Mouse (Mus musculus): ENCODE data around the gene Retreg1.

DNA sequence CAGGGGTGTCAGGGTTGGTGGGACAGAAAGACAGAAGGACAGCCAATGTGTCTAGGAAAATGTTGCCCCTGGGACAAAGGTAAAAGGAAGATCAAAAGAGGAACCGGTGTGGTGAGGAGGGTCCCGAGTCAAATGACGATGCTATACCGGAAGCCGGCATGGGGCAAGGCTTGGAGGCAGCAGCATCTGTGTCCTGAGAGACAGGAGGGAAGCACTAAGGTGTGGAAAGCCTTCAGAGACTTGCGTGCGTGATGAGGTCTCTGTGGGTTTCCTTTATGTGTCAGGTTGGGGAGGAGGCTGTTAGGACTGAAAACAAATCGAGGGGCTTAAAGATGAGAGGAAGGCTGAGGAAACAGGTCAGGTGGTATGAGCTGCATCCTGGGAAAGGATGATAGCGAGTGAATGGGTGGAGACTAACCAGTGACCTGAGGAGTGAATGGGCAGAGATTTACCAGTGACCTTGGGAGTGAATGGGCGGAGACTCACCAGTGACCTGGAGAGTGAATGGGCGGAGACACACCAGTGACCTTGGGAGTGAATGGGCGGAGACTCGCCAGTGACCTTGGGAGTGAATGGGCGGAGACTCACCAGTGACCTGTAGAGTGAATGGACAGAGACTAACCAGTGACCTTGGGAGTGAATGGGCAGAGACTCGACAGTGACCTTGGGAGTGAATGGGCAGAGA lies 60.1 kb downstream of the Retreg1 start:
- TF ChIP-seq CTCF (IDR thresholded peaks at IDR 0.05; ENCODE audit: insufficient read depth, low read length): no peak
- no peak for TF ChIP-seq POLR2A (IDR thresholded peaks at IDR 0.05; ENCODE audit: borderline replicate concordance, extremely low read depth, low read depth, low read length)
